Mouse (Mus musculus) left cerebral cortex, postnatal 4 days (tissue): Measurements from ENCODE around the gene Tcf15. TPM values are rescaled to one million over a fixed set of nuclear protein-coding genes. Genes with fewer than 3 reads are reported as not detected.

Experiments used
- DNase-seq: peaks from one replicate; pipeline ENCODE4 v3.0.0-alpha.2; 2022
- intact Hi-C: fragments of 180-260 bp; cut with DNase I; formaldehyde crosslinking; loops from one replicate; pipeline ENCODE4 v1.15.1; 2025
- total RNA-seq, 2 experiments: library from RNA; stranded (reverse); gene quantifications; 2 replicates each; pipeline ENCODE4 v1.2.3; 2021

Gene Tcf15
- 1 to 10 TPM in 1 of 2 experiments, under 1 TPM in 1; 0.54 to 1.1 TPM for total RNA-seq

DNA sequence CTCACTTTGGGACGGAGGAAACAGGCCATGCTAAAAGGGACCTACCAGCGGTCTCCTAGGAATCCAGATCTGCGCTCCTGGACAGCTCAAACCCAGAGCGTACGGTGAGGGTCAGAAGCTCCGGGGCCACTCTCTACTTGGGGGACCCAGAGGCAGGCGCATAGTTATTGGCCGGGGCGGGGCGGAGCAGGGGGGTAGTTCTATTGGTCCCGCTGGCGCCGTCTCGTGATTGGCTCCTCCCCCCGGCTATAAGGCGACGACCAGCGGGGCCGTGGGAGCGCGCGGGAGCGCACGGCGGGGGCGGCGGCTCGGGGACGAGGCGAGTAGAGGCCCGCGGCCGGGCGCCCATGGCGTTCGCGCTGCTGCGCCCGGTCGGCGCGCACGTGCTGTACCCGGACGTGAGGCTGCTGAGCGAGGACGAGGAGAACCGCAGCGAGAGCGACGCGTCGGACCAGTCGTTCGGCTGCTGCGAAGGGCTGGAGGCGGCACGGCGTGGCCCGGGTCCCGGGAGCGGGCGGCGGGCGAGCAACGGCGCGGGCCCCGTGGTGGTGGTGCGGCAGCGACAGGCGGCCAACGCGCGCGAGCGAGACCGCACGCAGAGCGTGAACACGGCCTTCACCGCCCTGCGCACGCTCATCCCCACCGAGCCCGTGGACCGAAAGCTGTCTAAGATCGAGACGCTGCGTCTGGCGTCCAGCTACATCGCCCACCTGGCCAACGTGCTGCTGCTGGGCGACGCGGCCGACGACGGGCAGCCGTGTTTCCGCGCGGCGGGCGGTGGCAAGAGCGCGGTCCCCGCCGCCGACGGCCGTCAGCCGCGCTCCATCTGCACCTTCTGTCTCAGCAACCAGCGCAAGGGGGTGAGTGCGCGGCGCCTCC is at the start of gene Tcf15:
Gene Tcf15 (plus strand): TSS at position 283 of the 879 bp plus-strand sequence.
- peak; percentile 58 for DNase-seq

GRCm38 (mm10) chr2:152094856-152095545 is 48.4 kb upstream of the Tcf15 start:
- intact Hi-C loops: loop anchor here (5.0 kb wide), 1 partner anchor 68 kb away; no protein-coding TSS in a partner anchor
- no peak for DNase-seq

More for the DNA sequence above, at the start of gene Tcf15:
- intact Hi-C loops: no loop called here

GRCm38 (mm10) chr2:152096922-152097321 is 46.4 kb upstream of the Tcf15 start:
- no peak for DNase-seq
- intact Hi-C loops: loop anchor here (5.0 kb wide), 1 partner anchor 70 kb away; no protein-coding TSS in a partner anchor

DNA sequence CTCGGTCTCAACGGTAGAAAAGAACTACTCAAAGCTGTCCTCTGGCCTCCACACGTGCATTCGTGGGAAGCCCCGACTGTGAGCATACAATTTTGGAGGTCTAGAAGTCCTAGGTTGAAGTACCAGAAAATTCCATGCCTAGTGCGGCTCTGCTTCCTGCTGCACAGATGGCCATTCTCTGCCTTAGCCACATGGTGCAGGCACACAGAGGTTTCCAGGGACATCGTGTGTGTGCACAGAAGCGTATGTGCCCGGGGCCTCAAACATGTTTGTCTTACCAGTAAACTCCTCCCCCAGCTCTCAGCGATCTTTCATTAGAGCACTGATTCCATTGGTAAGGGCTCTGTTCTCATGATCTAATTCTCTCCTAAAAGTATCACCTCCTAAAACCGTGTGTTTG is 45.4 kb upstream of the Tcf15 start:
- intact Hi-C loops: loop anchor here (5.0 kb wide), 1 partner anchor 71 kb away; no protein-coding TSS in a partner anchor
- DNase-seq: no peak

DNA sequence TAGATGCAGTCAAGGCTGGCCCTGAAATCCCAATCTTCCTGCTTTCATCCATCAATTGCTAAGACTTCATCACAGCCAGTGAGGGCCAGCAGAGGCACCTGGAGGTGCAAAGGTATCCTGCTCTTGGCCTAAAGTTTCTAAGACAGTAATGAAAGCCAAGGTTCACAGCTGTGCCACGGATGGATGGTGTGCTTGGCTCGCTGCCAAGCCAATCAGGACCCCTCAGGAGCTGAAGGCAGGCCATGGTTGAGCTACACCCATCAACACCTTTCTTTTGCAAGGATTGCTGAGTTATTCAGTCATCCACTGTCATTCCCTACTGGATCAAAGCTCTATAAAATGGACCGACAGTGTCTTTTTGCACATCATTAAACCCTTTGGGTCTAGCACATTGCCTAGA is 43.8 kb upstream of the Tcf15 start:
- no peak for DNase-seq
- intact Hi-C loops: loop anchor here (5.0 kb wide), 1 partner anchor 72 kb away; no protein-coding TSS in a partner anchor

DNA sequence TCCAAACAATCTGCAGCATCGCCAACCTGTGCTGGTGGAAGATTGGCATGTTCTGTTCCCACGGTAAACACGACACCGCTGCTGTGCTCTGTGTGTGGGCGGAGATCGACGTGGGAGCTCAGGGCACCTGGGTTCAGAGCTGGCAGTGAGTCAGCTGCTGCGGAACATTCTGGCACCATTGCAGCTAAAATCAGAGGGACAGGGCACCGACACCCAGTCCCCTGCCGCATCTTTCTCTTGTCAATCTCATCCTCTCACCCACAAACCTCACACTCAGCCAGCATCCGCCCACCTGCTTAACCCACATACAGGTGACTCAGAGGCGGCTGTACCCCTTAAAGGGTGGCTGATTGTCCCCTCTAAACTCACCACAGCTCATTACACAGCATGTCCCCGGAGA is 41.6 kb upstream of the Tcf15 start:
- DNase-seq: no peak
- intact Hi-C loops: no loop called here

- DNase-seq: no peak
- intact Hi-C loops: no loop called here
Measured at GRCm38 (mm10) chr2:152102369-152102768, 41.0 kb upstream of the Tcf15 start.

DNA sequence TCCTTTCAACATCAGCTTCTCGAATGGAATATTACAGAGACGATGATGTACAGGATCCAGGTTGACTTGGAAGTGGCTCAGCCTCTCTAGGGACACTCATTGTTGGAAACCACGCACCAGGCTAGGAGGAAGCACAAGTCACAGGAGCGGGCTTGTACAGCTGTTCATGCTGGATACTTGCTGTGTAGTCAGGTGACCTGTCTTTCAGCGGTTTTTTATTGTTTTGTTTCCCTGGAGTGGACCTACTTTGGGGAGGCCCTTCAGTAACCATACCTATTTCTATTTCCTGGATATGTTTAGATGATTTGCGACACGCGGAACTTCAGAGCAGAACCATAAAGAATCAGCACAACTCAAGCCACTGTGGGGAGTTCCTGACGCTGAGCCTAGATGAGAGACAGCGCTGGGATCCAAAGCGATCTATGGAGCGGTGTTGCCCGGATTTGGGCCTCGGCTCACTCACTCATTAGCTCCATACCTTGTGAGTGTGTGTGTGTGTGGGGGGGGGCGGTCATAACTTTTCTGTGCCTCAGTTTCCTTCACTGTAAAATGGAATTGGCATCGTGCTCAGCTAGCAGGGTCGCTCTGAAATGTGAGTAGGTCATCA is 38.5 kb upstream of the Tcf15 start:
- no peak for DNase-seq
- intact Hi-C loops: no loop called here

DNA sequence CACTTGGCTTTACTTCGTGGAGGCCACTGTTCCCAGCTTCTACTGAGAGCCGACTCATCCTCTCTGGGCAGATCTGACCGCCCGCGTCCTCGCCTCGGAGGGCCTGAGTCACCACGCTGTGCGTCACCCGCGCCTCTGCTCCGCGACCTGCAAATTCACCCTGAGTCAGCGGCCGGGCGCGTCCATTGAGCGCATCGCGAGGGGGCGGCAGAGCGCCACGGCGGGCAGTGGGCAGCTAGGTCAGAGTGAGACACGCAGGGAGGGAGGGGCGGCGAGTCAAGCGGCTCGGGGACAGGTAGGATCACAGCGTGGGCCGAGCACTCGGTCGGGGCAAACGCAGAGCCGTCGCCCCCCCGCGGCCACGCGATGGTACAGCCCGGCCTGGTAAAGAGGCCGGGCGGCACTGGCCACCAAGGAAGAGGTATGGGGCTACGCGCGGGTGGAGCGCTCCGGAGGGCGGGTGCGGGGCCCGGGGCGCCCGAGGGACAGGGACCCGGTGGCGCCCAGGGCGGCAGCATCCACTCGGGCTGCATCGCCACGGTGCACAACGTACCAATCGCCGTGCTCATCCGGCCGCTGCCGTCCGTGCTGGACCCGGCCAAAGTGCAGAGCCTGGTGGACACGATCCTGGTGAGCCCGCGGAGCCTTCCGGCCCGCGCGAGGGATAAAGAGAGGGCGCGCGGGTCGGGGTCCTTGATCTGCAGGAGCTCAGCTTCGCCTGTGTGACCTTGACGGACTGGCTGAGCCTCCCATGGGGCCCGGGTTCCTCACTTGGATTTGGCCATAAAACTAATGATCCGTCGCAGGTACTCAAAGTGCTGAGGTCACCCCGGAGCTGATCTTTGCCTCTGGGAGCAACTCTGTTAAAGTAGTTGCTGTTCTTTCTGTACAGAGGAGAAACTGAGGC is 37.8 kb upstream of the Tcf15 start, which contains the start of gene Srxn1:
Gene Srxn1 (plus strand): TSS at position 199 of the 907 bp plus-strand sequence.
- DNase-seq: peak; percentile 83
- intact Hi-C loops: no loop called here

- intact Hi-C loops: no loop called here
Measured at GRCm38 (mm10) chr2:152106225-152106595, 37.2 kb upstream of the Tcf15 start.

DNA sequence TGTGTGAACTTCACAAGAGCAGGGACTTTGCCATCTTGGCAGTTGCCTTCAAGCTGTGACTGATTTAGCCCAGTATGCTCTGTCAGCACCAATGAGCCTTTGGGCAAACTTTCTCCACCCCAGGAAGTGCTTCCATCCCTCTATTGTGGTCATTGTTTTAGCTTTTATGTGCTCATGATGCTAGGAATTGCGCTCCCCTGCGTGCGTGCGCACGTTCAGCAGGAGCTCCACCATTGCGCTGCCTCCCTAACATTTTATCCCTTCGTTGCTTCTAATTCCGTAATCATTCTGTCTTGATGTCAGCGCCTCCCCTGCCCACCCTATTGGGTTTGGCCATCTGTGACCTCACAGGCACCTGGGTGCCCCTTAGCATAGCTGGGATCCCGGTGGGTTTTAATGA is 36.8 kb upstream of the Tcf15 start:
- intact Hi-C loops: no loop called here
- no peak for DNase-seq

More at GRCm38 (mm10) chr2:152106225-152106595, 37.2 kb upstream of the Tcf15 start:
- DNase-seq: no peak

DNA sequence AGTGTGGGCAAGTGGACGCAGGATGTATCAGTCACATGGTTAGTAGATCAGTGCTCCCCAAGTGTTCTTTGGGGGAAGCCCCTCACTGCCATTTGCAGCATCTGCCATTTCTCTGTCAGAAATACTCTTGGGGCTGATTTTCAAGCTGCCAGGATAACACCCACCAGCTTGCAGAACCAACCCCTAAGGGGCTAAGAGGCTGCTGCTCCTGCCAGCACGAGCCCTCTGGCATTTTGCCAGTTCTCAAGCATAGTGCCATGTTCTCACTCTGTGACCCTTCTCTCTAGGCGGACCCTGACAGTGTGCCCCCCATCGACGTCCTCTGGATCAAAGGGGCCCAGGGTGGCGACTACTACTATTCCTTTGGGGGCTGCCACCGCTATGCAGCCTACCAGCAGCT is 34.7 kb upstream of the Tcf15 start:
- intact Hi-C loops: no loop called here
- no peak for DNase-seq

DNA sequence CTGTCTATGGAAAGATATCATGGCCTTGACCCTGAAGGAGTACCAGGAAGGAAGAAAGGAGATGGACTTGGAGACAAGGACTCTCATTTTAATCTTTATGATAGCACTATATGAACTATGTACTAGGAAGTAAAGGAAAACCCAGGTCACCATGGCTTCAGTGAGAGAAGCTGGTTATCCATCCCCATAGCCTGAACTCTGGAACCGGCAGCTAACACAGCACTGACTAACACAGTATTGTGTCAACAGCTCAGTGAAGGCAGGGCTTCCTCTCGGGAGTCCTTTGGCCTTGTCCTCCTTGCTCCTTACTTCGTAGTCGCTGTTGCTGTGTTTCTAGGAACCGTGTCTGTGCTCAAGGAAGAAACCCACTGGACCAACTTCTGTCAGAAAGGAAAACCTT is 34.0 kb upstream of the Tcf15 start:
- no peak for DNase-seq
- intact Hi-C loops: no loop called here

DNA sequence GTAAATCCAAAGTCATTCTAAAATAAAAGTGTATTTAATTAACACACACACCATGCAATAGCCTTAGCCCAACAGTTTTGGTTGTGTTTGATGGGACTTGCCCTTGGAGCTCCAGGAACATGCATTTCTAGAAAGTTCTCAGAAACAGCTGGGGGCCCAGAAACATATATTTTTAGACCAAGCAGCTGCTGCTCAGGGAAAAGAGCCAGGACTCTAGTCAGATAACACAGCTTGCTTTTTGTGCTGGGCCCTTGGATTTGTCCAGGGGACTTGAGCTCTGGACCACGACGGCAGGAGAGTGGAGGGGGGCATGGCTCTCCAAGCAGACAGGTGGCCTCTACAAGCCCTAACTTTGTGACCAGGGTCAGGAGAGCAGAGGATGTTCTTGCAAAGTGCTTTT is 32.0 kb upstream of the Tcf15 start:
- DNase-seq: no peak
- intact Hi-C loops: no loop called here

- intact Hi-C loops: loop anchor here (2.0 kb wide), 1 partner anchor 85 kb away; no protein-coding TSS in a partner anchor
- DNase-seq: peak; percentile 94
Measured at GRCm38 (mm10) chr2:152111920-152112319, 31.4 kb upstream of the Tcf15 start.

DNA sequence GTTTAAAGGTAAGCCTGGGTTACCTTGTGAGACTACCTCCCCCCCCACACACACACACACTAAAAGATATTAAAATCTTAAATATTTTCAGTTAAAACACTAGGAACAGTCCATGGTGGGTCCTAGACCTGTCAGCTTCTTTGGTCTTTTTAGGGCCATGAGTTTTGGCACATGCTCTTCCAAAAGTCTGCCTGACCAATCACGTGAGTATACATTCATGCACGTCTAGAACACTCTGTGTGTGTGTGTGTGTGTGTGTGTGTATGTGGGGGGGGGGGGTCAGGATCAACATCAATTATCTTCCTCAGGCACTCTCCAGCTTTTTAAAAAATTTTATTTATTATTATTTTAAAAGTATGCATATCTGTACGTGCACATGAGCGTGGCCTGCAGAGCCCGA is 30.9 kb upstream of the Tcf15 start:
- intact Hi-C loops: loop anchor here (2.0 kb wide), 1 partner anchor 84 kb away; no protein-coding TSS in a partner anchor
- DNase-seq: no peak

- no peak for DNase-seq
- intact Hi-C loops: loop anchor here (2.0 kb wide), 1 partner anchor 84 kb away; no protein-coding TSS in a partner anchor
Measured at GRCm38 (mm10) chr2:152112970-152113369, 30.4 kb upstream of the Tcf15 start.

- intact Hi-C loops: no loop called here
- DNase-seq: peak; percentile 52
Measured at GRCm38 (mm10) chr2:152114057-152114975, 29.0 kb upstream of the Tcf15 start.

- no peak for DNase-seq
- intact Hi-C loops: no loop called here
Measured at GRCm38 (mm10) chr2:152117694-152118093, 25.7 kb upstream of the Tcf15 start.
